19 mouse cellular contexts compared by ENCODE assay signal in genomic region chr19:44552731-44553130, GRCm38 (mm10). TPM values are rescaled to one million over a fixed set of nuclear protein-coding genes. Genes with fewer than 3 reads are reported as not detected.
DNase-seq lines count a peak whose midpoint lies in the region; ATAC-seq and TF ChIP-seq lines count a peak whose summit lies in the region.
"Had no signal": no experiment of that assay in that cellular context is flagged by ENCODE, and none has a peak within 500 bp of the region (broad histone marks: within the 10 kb centered on the region; RNA-seq: fewer than 3 reads in every experiment).

Gm20538 (minus strand) TSS chr19:44552831.

- H3K4me1 ChIP-seq in heart, postnatal 0 days (ENCODE audit: control insufficient read depth, insufficient read depth) = peaks cover 9% of the 10 kb centered on the region
- peaks cover 13% of the 10 kb centered on the region; the same call in 1 of the 2 replicates for H3K4me1 ChIP-seq in heart, embryonic 10.5 days
- H3K4me1 ChIP-seq in lung, embryonic 14.5 days (ENCODE audit: insufficient read depth) = peaks cover 5% of the 10 kb centered on the region; the same call in 1 of the 2 replicates
- H3K4me1 ChIP-seq in lung, postnatal 0 days (ENCODE audit: insufficient read depth, low read depth, low read length) = peaks cover 9% of the 10 kb centered on the region; the same call in 1 of the 2 replicates
- peaks cover 13% of the 10 kb centered on the region for H3K4me1 ChIP-seq in hindbrain, embryonic 16.5 days (ENCODE audit: control insufficient read depth, insufficient read depth, low read depth, low read length)
- H3K4me1 ChIP-seq in neural tube, embryonic 14.5 days (ENCODE audit: control insufficient read depth, insufficient read depth, low read length) = peaks cover 11% of the 10 kb centered on the region

- H3K27me3 ChIP-seq in heart, postnatal 0 days (ENCODE audit: control insufficient read depth, insufficient read depth, low read length) = no peaks in the 10 kb centered on the region
- no peaks in the 10 kb centered on the region for H3K27me3 ChIP-seq in heart, embryonic 10.5 days (ENCODE audit: insufficient read depth, poor library complexity, severe bottlenecking)
- no peaks in the 10 kb centered on the region for H3K27me3 ChIP-seq in lung, embryonic 14.5 days (ENCODE audit: insufficient read depth, low read length)
- H3K27me3 ChIP-seq in lung, postnatal 0 days (replicated peaks; ENCODE audit: insufficient read depth, low read length) = no peaks in the 10 kb centered on the region
- H3K27me3 ChIP-seq in hindbrain, embryonic 16.5 days (replicated peaks; ENCODE audit: control insufficient read depth, insufficient read depth, low read length) = no peaks in the 10 kb centered on the region; the same call in 1 of the 2 replicates
- no peaks in the 10 kb centered on the region for H3K27me3 ChIP-seq in neural tube, embryonic 14.5 days (ENCODE audit: control insufficient read depth, insufficient read depth, low read length)
- H3K27me3 ChIP-seq: forebrain, embryonic 15.5 days; limb, embryonic 13.5 days; stomach, embryonic 15.5 days had no signal

- H3K9me3 ChIP-seq in heart, postnatal 0 days (replicated peaks; ENCODE audit: control insufficient read depth, low read length) = no peaks in the 10 kb centered on the region
- H3K9me3 ChIP-seq in heart, embryonic 10.5 days = no peaks in the 10 kb centered on the region
- H3K9me3 ChIP-seq in lung, embryonic 14.5 days (ENCODE audit: low read depth, low read length) = no peaks in the 10 kb centered on the region
- no peaks in the 10 kb centered on the region for H3K9me3 ChIP-seq in lung, postnatal 0 days (ENCODE audit: low read length)
- no peaks in the 10 kb centered on the region for H3K9me3 ChIP-seq in hindbrain, embryonic 16.5 days (ENCODE audit: control insufficient read depth, low read length)
- H3K9me3 ChIP-seq in neural tube, embryonic 14.5 days (ENCODE audit: control insufficient read depth, low read length) = no peaks in the 10 kb centered on the region
- H3K9me3 ChIP-seq: embryonic facial prominence, embryonic 13.5 days; forebrain, embryonic 15.5 days; limb, embryonic 13.5 days; stomach, embryonic 15.5 days had no signal

- H3K4me2 ChIP-seq in heart, postnatal 0 days (ENCODE audit: low read depth, low read length) = peak within 1 kb of the TSS; percentile 94; the same call in 1 of the 2 replicates
- 0 out of 2 replicates have a peak within 1 kb of the TSS, but pooled peaks have one; percentile 67 for H3K4me2 ChIP-seq in lung, embryonic 14.5 days
- H3K4me2 ChIP-seq in lung, postnatal 0 days (replicated peaks; ENCODE audit: low read depth, low read length) = no peak within 1 kb of the TSS
- peak within 1 kb of the TSS; percentile 86 for H3K4me2 ChIP-seq in hindbrain, embryonic 16.5 days (ENCODE audit: low read length)
- peak within 1 kb of the TSS; percentile 80; the same call in 1 of the 2 replicates for H3K4me2 ChIP-seq in neural tube, embryonic 14.5 days (ENCODE audit: low read depth, low read length)

- no peak for ATAC-seq in heart, postnatal 0 days (ENCODE audit: insufficient read depth, low read depth)
- ATAC-seq in lung, embryonic 14.5 days (ENCODE audit: insufficient read depth) = no peak
- no peak for ATAC-seq in lung, postnatal 0 days
- no peak for ATAC-seq in hindbrain, embryonic 16.5 days
- ATAC-seq in neural tube, embryonic 14.5 days (ENCODE audit: low read depth) = no peak
- ATAC-seq: forebrain, embryonic 15.5 days had no signal

- H3K9ac ChIP-seq in heart, postnatal 0 days (replicated peaks; ENCODE audit: low read depth, low read length) = 0 out of 2 replicates have a peak within 1 kb of the TSS, but pooled peaks have one; percentile 95
- H3K9ac ChIP-seq in lung, embryonic 14.5 days = no peak within 1 kb of the TSS
- H3K9ac ChIP-seq in lung, postnatal 0 days (replicated peaks; ENCODE audit: low read depth) = no peak within 1 kb of the TSS
- no peak within 1 kb of the TSS for H3K9ac ChIP-seq in hindbrain, embryonic 16.5 days (ENCODE audit: low read depth, low read length)
- H3K9ac ChIP-seq in neural tube, embryonic 14.5 days (replicated peaks; ENCODE audit: low read depth, low read length) = no peak within 1 kb of the TSS
- H3K9ac ChIP-seq: stomach, embryonic 15.5 days had no signal

- H3K27ac ChIP-seq in heart, postnatal 0 days (ENCODE audit: low read depth) = no peak within 1 kb of the TSS
- no peak within 1 kb of the TSS for H3K27ac ChIP-seq in heart, embryonic 10.5 days
- no peak within 1 kb of the TSS for H3K27ac ChIP-seq in lung, embryonic 14.5 days (ENCODE audit: low read depth)
- H3K27ac ChIP-seq in lung, postnatal 0 days (ENCODE audit: low read length) = no peak within 1 kb of the TSS
- no peak within 1 kb of the TSS for H3K27ac ChIP-seq in hindbrain, embryonic 16.5 days (ENCODE audit: low read depth, low read length)
- no peak within 1 kb of the TSS for H3K27ac ChIP-seq in neural tube, embryonic 14.5 days (ENCODE audit: low read depth, low read length)
- H3K27ac ChIP-seq: embryonic facial prominence, embryonic 13.5 days; forebrain, embryonic 15.5 days; limb, embryonic 13.5 days; stomach, embryonic 15.5 days had no signal

- no peak within 1 kb of the TSS for H3K4me3 ChIP-seq in heart, postnatal 0 days (ENCODE audit: low read depth, low read length)
- no peak within 1 kb of the TSS for H3K4me3 ChIP-seq in heart, embryonic 10.5 days
- H3K4me3 ChIP-seq in lung, embryonic 14.5 days (ENCODE audit: low read depth, low read length) = no peak within 1 kb of the TSS
- no peak within 1 kb of the TSS for H3K4me3 ChIP-seq in lung, postnatal 0 days (ENCODE audit: low read depth, low read length)
- no peak within 1 kb of the TSS for H3K4me3 ChIP-seq in hindbrain, embryonic 16.5 days (ENCODE audit: low read length)
- peak within 1 kb of the TSS; percentile 1; the same call in 1 of the 2 replicates for H3K4me3 ChIP-seq in neural tube, embryonic 14.5 days (ENCODE audit: low read depth, low read length)

- TF ChIP-seq CTCF in heart, postnatal 0 days (IDR thresholded peaks at IDR 0.05; ENCODE audit: low read depth) = no peak
- TF ChIP-seq CTCF in lung, embryonic 14.5 days (IDR thresholded peaks at IDR 0.05; ENCODE audit: low read depth) = no peak
- no peak for TF ChIP-seq CTCF in lung, postnatal 0 days (IDR thresholded peaks at IDR 0.05)

- TF ChIP-seq EP300 in heart, postnatal 0 days (IDR thresholded peaks at IDR 0.05; ENCODE audit: low read depth) = no peak
- TF ChIP-seq EP300 in lung, postnatal 0 days (IDR thresholded peaks at IDR 0.05) = no peak

- no peak for DNase-seq in heart, postnatal 0 days (ENCODE audit: low spot score)
- DNase-seq in heart, embryonic 10.5 days (ENCODE audit: low spot score) = no peak
- no peak for DNase-seq in lung, embryonic 14.5 days
- no peak for DNase-seq in lung, postnatal 0 days (ENCODE audit: low spot score)
- no peak for DNase-seq in right cerebral cortex, postnatal 14 days
- DNase-seq: cerebellum, adult 9-11 months; gastrocnemius, postnatal 10 days; lung, postnatal 14 days; thymus, postnatal 25 days had no signal

- peaks cover 57% of the 10 kb centered on the region for H3K36me3 ChIP-seq in heart, postnatal 0 days (replicated peaks; ENCODE audit: control insufficient read depth, insufficient read depth, low read length)
- H3K36me3 ChIP-seq in heart, embryonic 10.5 days = peaks cover 60% of the 10 kb centered on the region
- H3K36me3 ChIP-seq in lung, embryonic 14.5 days (ENCODE audit: insufficient read depth) = peaks cover 53% of the 10 kb centered on the region
- H3K36me3 ChIP-seq in lung, postnatal 0 days (ENCODE audit: insufficient read depth, low read length) = peaks cover 30% of the 10 kb centered on the region; the same call in 1 of the 2 replicates
- H3K36me3 ChIP-seq in hindbrain, embryonic 16.5 days (ENCODE audit: control insufficient read depth, insufficient read depth, low read length) = peaks cover 26% of the 10 kb centered on the region
- peaks cover 26% of the 10 kb centered on the region for H3K36me3 ChIP-seq in neural tube, embryonic 14.5 days (ENCODE audit: control insufficient read depth, insufficient read depth, low read length)

- WGBS in heart, postnatal 0 days = 90% methylated on average over 4 of the region's 4 CpGs
- 90% methylated on average over 4 of the region's 4 CpGs for WGBS in heart, embryonic 10.5 days
- WGBS in lung, embryonic 14.5 days = 94% methylated on average over 4 of the region's 4 CpGs
- 94% methylated on average over 4 of the region's 4 CpGs for WGBS in lung, postnatal 0 days
- 99% methylated on average over 4 of the region's 4 CpGs for WGBS in hindbrain, embryonic 16.5 days
- WGBS in neural tube, embryonic 14.5 days = 96% methylated on average over 4 of the region's 4 CpGs

RNA-seq across cellular contexts. Expression of gene Gm20538, which starts in this region (rescaled TPM):
- not detected in 2 replicates for total RNA-seq in heart, postnatal 0 days (2014; rRNA removed; ENCODE audit: low replicate concordance)
- not detected in 2 replicates for polyA plus RNA-seq in heart, postnatal 0 days (2015; fragmentation: Nextera tagmentation; extraction: Ambion mirVana)
- not detected in 2 replicates for polyA plus RNA-seq in heart, embryonic 10.5 days (2016; fragmentation: Nextera tagmentation; extraction: Ambion mirVana)
- polyA plus RNA-seq in lung, embryonic 14.5 days (2014; fragmentation: Nextera tagmentation; extraction: Ambion mirVana) = not detected in 2 replicates
- polyA plus RNA-seq in lung, postnatal 0 days (2015; fragmentation: Nextera tagmentation; extraction: Ambion mirVana) = 0.86 TPM in 1 of 2 replicates, not detected in the other
- not detected in 2 replicates for polyA plus RNA-seq in hindbrain, embryonic 16.5 days (2015; fragmentation: Nextera tagmentation; extraction: Ambion mirVana)
- not detected in 2 replicates for polyA plus RNA-seq in neural tube, embryonic 14.5 days (2014; fragmentation: Nextera tagmentation; extraction: Ambion mirVana)
- total RNA-seq: gastrocnemius, postnatal 10 days; heart, postnatal 25 days; layer of hippocampus, postnatal 25 days; monocyte, adult 5-6 weeks had no signal
- polyA plus RNA-seq: embryonic facial prominence, embryonic 13.5 days; forebrain, embryonic 15.5 days; limb, embryonic 13.5 days; small intestine, adult 2 months; stomach, embryonic 15.5 days had no signal
